Mouse (Mus musculus): ENCODE results near the gene Slc43a1. TPM values are rescaled to one million over a fixed set of nuclear protein-coding genes. Genes with fewer than 3 reads are reported as not detected.

Slc43a1 gene
- total RNA-seq, 2 experiments from 2014 or later: 7.7 to 8.4 TPM

DNA sequence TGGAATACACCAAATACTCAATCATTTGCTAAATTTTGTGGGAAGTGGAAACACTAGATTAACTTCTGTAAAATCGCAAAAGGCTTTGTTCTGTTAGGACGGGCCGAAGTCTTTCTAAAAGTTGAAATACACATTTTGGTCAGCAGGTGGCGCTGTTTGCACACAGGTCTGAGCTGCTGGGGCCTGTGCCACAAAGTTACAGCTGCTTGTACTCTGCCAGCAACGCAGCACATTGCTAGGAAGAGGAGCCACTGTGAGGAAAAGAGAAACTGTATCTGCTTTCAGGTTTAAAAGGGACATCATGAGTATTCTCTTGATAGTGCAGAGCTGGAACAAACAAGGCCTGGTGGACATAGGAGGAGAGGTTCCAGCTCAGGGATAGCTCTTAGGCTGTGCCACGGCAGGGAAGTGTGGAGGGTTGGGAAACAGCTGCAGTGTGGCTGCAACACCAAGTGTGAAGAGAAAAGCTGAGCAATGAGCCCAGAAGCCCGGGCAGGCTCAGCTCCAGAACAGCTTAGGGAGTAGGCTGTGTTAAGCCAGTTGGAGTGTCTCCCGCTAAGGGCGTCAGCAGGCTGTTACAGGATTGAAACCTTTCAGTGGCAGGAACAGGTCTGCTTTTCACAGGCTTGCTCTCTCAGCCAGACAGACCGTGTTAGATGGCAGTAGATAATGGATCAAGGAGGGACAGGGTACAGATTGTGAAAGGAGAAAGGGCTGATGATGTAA lies 6.8 kb upstream of the Slc43a1 start:
- peak; percentile 85 for DNase-seq

DNA sequence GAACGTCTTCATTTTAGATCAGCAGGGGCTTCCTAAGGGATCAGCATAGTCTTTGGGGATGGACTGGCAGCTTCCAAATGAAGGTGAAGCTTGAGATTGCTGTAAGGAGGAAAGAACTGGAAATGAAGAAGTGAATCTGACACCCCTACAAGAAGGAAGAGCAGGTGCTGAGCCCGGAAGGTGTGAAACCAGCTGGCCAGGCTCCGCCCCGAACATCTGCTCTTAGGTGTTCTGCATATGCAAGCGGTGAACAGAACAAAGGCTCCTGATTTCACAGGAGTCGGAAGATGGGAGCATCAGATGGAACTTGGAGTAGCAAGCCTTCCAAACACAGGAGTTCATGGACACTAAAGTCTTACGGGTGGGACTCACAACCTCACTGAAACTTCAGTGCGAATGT lies 1.5 kb upstream of the Slc43a1 start:
- DNase-seq: no peak

DNA sequence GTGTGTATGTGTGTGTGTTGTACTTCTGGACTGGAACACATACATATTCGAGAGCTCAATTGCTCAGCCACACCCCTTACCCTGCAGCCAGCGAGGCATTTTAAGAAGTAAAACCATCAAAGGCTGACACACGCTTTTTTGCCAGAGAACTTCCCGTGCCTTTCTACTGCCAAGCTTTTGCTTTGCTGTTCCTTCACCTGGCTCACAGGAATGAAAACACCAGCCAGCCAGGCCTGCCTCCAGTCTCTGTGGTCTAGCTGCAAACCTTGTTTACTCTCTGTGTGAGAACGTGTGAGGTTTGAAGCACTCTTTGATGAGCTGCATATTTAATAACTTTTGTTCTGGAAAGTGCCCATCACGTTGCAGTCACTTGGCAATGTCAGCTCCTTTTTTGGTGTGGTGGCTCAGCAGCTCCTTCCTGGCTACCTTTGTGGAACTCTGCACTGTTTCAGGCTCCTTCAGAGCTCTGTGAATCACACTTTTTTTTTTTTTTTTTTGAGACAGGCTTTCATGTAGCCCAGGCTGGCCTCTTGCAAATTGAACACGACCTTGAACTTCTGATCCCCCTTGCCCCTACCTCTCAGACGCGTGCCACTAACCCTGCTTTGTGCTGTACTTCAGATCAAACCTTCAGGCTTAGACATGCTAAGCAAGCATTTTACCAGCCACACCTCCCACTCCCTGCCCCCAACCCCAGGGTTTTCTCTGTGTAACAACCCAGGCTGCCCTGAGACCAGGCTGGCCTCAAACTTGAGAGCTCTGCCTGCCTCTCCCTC lies 645 bp upstream of the Slc43a1 start:
- peak; percentile 39 for DNase-seq

GRCm38 (mm10) chr2:84838993-84839980 lies 637 bp downstream of the Slc43a1 start:
- peak; percentile 77 for DNase-seq

GRCm38 (mm10) chr2:84840016-84840747 lies 1.5 kb downstream of the Slc43a1 start:
- peak; percentile 77 for DNase-seq

GRCm38 (mm10) chr2:84840748-84841563 lies 2.3 kb downstream of the Slc43a1 start:
- no peak for DNase-seq

- DNase-seq: no peak
Observed at GRCm38 (mm10) chr2:84841905-84842304, 3.3 kb downstream of the Slc43a1 start.

GRCm38 (mm10) chr2:84843654-84844053 lies 5.0 kb downstream of the Slc43a1 start:
- no peak for DNase-seq

DNA sequence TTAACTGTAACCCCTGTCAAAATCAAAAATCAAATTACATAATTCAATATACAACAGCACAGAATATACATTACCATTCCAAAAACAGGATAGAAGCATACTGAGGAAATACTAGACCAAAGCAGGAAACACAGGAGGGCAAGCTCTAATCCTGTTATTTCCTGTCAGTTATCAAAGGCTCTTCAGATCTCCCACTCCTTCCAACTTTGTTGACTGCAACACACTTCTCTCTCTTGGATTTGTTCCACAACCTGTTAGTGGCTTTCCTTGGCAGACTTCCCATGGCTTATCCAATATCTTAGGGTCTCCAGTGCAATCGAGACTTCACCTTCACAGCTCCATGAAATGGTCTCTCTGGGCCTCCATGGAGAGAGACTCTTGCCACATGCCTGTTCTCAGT lies 6.6 kb downstream of the Slc43a1 start:
- no peak for DNase-seq

DNA sequence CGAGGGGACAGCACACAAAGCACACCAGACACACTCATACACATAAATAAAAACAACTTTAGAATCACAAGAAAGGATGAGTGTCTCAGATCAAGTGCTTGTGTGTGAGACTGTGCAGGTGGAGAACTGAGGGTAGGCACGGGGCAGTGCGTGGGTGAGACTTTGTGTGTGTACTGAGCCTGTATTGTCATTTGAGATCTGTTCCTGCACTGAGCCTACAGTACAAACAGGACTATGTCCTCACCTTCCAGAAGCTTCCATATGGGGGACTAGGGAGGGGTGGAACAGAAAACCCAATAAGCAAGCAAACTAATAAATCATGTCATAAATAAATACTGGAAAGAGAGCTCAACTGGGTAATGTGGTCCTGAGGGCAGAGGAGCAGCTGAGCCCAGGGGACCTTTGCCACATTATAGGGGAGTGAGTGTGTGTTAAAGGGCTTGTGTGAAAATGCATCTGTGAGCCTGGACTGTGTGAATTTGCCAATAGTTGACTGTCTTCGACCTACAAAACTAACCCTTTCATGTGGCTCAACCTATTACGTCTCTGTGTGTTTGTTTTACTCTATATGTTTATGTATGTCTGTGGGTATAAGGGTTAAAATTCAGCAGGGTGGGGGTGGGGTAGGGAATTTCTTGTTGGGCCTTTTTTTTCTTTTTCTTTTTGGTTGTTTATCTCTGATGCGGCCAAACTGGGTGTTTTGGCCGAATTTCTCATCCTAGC lies 11.9 kb downstream of the Slc43a1 start:
- DNase-seq: no peak

DNA sequence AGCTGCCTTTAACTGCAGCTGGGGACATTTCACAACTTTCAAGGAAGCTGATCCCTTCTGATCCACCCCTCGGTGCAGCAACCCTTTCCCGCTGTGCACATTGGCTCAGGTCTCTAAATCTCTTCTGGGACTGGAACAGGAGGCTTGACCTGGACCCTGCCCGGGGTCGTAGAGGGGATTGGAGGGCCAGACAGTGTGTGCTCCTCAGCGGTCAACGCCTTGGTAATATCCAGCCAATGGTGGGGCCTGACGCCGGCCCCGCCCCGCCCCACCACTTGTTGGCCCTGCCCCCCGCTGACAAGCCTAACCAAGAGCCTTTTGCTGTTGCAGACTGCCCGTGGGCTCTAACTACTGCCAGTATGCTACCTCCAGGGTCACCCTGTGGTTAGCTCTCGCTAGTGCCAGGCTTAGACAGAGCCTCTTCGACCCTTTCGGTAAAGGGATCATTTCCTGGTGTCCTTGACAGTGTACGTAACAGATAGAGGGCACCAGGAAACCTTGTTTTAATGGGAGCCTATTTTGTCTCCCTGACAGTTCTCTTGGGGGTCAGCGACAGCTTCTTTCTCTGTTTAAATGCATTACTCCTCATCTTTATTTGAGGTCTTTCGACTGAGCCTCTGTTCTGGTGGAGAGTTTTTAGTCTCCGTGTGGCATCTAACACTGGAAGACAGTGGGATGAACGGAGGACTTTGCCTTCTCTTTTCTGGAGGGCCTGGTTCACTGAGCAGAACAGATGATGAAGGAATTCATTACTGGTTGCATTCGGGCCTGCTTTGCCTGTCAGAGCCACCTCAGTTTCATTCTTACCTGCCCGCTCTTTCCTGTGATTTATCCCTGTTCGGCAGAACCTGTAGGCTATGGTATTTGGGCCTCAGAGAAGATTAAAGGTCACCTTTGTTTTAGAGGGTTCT lies 12.7 kb downstream of the Slc43a1 start:
- peak; percentile 92 for DNase-seq

- no peak for DNase-seq
Observed at GRCm38 (mm10) chr2:84855732-84856131, 17.1 kb downstream of the Slc43a1 start.

DNA sequence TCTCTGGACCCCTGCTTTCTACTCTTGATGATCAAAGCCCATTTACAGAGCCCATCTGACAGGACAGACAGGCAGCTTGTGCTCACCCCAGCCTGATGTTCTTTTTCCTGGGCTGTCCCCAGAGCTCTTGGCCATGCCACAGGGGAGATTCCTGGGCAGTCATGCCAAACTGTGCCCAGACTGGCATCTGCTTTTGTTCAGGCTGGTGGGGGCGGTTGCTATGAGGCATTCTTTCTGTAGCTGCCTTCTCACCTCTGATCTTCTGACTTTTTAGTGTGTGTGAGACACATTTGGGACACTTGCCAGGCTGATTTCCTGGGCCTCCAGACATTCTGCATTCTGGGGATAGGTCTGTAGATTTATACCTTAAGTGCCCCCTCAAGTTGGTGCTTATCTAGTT lies 19.9 kb downstream of the Slc43a1 start:
- no peak for DNase-seq

DNA sequence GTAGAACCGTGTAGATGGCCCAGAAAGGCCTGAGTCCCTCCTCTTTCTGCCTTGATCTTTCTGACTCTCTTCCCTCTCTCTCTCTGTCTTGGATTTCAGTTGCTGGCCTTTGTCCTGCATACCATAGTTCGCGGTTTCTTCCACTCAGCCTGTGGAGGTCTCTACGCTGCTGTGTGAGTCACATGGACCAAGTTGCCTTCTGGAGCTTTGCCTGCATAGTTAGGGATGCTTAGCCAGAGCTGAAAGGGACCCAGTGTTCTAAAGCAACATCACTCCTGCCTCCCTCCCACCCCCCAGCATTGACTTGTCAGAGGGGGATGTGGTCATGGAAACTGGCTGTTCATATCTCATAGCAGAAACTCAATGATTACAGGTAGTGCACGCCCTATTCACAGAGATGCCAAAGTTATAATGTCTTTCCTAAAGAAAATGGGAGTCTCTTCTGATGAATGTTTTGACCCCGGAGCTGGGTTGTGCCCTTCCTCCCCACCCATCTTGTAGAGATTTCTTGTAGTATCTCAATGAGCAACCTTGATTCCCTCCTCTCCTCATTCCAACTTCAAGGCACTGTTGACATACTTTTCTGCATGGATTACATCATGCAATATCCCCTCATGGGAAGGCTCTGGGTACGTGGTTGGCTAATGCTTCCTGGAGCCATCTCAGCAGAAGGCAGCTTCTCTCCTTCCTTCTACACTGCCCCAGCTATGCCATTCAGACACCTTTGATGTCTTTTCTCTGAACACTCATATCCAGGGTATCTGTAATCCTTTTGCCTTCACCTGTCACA lies 21.5 kb downstream of the Slc43a1 start:
- DNase-seq: no peak

GRCm38 (mm10) chr2:84861430-84861829 lies 22.8 kb downstream of the Slc43a1 start:
- DNase-seq: no peak

GRCm38 (mm10) chr2:84862231-84862630 lies 23.6 kb downstream of the Slc43a1 start:
- no peak for DNase-seq

DNA sequence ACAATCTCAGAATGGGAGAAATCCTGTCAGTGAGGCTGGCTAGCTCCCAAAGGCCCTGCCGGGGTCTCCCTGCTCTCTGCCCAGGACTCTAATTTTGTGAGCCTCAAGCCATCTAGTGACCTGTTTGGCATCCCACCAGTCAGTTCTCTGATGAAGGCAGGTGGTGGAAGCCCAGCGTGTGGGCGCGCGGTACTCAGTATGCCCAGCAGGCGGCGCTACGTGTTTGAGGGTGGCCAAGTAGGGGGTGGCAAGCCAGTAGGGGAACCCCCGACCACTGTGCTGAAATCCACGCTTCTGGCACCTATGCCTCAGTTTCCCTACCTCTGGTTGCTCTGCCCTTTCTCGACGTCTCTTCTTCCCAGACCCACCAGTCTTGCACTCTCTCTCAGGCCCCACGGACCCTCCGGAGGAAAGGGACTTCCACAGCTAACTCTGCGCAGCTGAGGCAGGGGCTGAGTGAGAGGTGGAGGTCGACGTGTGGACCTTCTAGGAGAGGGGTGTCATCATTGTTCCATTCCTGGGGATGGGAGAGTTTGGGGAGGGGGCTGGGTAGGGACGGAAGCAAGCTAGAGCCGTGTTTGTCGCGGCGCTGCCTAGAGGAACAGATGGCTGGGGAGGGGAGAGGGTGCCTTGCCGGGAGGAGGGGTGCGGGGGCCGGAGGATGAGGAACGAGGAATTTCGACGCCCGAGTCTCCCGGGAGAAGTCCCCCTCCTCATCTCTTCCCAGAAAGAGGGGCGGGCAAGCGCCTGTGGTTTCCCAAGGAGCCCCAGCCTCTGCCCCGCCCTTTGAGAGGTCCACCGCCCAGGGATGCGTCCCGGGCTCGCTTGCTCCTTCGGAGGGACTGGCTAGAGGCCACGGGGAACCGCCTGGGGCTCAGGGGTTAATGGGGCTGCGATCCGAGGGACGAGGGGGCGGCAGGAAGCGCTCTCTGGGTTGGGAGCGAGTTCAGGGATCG lies 27.2 kb downstream of the Slc43a1 start:
- no peak for DNase-seq
